Mouse (Mus musculus) megakaryocyte-erythroid progenitor cell, adult 5-6 weeks (primary cell): ENCODE measurements at regions not wholly inside any gene's neighbourhood (a gene's known extent, or its start where the extent isn't known, plus 50 kb on each side); places are given as distances from the start of the nearest gene placed in this dataset.
"Not testable (repeated sequence)": the region's sequence is repeated elsewhere in the genome, so short reads cannot be mapped to it uniquely, and the experiment has no call there.

Experiments
- ATAC-seq: replicated peaks from 2 replicates; pipeline ENCODE4 v1.8.0; 2016; ENCODE audit warnings: mild to moderate bottlenecking, inconsistent platforms; ENCODE audit not compliant: severe bottlenecking, poor library complexity, low FRiP score, low TSS enrichment

- ATAC-seq, result no peak
These were observed 206.3 kb upstream of the Spef2 start for GRCm38 (mm10) chr15:9954941-9955340.

DNA sequence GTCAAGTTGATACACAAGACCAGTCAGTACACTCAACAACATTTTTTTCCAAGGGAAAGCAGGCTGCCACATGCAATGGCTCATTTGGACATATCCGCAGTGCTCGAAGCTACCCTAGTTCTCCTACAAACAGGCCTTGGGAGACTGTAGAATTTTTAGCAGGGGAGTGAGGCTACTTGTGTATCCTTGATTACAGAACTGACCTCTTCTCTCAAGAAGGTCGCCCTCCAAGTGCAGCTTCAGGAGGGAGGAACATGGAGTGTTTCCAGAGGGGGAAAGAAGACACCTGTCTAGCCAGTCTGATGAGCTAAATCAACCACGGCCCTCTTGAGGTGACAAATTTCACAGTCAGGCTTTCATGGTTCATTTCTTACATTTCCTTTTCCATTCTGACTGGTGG is 202.0 kb upstream of the Prlr start:
- no peak for ATAC-seq

GRCm38 (mm10) chr15:10011289-10012234 is 165.5 kb upstream of the Prlr start:
- no peak for ATAC-seq

DNA sequence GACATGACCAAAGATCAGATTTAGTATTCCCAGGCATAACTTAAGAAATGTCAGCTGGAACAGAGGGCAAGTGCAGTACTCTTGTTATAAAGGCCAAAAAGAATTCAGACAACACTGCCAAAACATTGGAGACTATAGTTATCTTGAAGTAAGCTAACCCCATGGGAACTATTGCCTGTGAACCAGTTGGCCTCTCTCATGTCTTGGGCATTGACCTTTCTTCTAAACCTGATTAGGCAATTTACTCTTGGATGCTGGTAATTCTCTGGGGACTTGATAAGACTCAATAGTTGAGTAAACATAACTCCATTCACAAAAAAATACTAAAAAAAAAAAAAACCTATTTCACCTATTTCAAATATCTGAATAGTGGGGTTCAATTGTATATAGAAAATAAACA is 159.8 kb upstream of the Prlr start:
- no peak for ATAC-seq

DNA sequence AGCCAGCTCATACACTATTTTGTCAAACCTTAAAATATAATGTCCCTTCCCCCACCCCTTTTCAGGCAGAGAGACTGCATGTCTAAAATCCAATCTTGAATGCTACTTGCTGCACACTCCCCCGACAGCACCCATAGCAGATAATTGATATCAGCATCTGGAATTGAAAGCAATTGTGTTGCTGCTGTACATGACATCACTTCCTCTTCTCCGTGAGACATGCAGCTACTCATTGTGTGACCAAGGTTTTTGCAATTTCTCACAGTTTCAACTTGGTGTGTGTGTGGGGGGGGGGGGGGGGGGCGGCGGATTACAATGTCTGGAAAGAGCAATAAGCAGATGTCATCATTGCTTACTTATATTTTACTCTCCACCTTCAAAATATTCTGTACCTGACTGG is 147.1 kb upstream of the Prlr start:
- ATAC-seq, result no peak

- ATAC-seq, result no peak
These were observed 141.5 kb upstream of the Prlr start for GRCm38 (mm10) chr15:10035561-10035960.

GRCm38 (mm10) chr15:10036576-10036975 is 140.5 kb upstream of the Prlr start:
- not testable (repeated sequence) for ATAC-seq

- no peak for ATAC-seq
These were observed 103.5 kb upstream of the Prlr start for GRCm38 (mm10) chr15:10073580-10073979.

- ATAC-seq, result no peak
These were observed 102.1 kb upstream of the Prlr start for GRCm38 (mm10) chr15:10074916-10075315.

DNA sequence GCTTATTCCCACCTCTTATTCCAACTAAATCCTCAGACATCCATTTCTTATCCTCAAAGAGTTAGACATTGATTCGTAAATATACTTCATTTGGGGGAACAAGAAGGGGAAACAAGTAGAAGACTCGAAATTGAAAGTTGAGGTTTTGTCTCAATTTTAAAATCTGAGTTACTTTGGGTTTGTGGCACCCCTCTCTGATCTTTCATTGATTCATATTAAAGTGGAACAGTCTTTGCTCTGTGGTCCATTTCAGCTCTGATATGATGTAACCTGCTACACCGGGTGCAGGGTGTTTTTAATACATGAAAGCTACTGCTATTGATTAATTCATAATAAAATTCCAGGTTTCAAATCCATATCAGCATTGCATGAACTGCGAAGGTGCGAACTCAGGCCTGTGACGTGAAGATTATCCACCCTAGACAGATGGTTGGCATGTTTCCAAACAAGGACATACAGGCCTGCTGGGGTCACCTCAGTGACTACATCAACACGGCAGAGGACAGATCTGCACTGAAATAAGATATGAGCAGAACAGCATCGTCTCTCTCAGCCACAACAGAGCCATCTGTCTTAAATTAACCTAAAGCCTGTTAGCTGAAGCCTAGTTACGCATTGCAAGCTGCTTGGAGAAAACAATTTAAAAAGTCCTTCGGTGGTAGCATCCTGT is 101.5 kb upstream of the Prlr start:
- no peak for ATAC-seq

- no peak for ATAC-seq
These were observed 101.0 kb upstream of the Prlr start for GRCm38 (mm10) chr15:10076061-10076400.

DNA sequence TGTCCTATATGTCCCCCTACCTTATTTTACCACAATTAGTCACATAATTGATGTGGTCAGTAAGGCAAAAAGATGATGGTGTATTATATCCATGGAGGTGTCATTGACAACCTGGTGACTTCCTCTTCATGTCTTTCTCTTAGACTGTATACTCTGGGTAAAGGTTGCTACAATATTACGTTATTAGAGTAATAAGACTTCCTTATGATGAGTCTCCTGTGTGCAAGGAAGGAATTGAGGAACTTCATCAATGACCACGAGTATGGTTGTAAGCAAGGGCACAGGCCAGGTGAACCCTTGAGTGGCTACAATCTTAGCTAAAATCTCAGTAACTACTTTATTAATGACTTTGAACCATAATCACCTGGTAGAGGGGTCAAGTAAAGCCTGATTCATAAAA is 98.6 kb upstream of the Prlr start:
- no peak for ATAC-seq

DNA sequence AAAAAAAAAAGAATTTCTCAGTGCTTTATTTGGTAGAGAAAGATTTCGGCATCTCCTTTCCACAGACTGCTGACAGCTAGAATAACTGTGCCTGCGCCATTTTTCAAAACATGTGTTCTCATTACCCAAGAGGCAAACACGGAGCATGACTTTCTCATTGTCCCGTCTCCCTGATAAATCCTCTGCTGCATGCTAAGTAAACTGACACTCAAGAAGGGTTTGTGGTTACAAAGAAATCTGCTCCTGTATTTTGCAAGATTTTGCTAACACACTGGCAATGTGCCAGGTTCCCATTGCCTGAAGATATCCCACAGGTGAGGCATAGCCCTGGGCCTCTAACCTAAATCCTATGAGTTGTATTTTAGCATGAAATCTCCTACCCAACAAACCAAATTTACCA is 97.5 kb upstream of the Prlr start:
- no peak for ATAC-seq

GRCm38 (mm10) chr15:10088691-10089090 is 88.3 kb upstream of the Prlr start:
- no peak for ATAC-seq

- no peak for ATAC-seq
These were observed 86.5 kb upstream of the Prlr start for GRCm38 (mm10) chr15:10090384-10091092.

GRCm38 (mm10) chr15:10103350-10103749 is 73.7 kb upstream of the Prlr start:
- ATAC-seq, result 0 out of 2 replicates have a peak, but pooled peaks have one; percentile 50

DNA sequence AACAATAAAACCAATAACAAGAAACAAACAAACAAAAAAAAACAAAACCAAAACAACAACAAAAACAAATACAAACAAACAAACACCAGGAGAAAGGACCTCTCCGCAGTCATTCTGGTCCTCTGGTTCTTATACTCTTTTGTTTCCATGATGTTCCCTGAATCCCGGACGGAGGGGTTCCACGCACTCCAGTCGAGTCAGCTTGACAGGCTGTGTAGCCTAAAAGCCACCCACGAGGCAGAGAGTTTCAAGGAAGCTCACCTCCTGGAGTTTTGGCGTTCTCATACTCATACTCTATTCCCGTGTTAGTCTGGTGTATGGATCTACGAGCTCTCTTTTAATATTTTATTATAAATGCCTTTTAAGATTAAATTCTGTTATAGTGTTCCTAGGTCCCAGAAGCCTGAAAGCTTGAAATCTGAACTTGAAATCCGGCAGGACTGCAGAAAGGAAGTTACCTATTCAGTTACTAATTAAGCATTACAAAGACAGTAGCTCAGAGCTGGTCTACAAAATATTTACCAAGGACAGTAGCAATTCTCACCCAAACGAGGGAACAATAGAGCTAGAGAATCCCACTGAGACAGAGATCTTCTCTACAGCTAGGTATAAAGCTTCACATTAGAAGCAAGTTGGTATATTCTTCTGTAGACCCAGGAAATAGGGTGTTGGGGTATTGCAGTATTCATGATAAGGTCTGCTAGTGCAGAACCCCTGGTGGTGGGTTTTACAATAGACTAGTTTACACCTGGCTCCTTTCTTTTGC is 71.6 kb upstream of the Prlr start:
- not testable (repeated sequence) for ATAC-seq

DNA sequence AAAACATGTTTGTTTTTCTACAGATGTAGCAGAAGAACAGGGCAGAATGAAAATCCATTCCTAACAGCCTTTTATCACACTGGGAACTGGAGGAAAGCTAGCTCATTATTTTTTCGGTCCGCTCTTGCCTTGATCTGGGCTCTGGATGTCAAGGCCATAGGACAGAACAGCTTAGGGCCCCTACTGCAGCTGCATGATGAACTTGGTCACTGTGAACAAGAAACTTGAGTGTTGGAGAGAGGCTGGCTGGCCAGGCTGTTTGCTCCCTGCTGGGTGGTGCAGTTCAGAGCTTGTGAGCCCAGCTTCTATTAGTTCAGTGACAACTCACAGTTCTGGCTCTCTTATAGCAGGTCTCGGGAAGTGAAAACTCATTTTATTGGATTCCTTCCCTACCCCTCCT is 70.2 kb upstream of the Prlr start:
- ATAC-seq, result no peak
